Mouse (Mus musculus) natural killer cell, adult 2 months (primary cell): Measurements from ENCODE around the gene Tstd2.

Experiments used
- DNase-seq, 2 experiments: peaks; one replicate each; pipeline ENCODE4 v3.0.0; 2022; ENCODE audit warnings: low spot score in 2 of 2

The Tstd2 gene

DNA sequence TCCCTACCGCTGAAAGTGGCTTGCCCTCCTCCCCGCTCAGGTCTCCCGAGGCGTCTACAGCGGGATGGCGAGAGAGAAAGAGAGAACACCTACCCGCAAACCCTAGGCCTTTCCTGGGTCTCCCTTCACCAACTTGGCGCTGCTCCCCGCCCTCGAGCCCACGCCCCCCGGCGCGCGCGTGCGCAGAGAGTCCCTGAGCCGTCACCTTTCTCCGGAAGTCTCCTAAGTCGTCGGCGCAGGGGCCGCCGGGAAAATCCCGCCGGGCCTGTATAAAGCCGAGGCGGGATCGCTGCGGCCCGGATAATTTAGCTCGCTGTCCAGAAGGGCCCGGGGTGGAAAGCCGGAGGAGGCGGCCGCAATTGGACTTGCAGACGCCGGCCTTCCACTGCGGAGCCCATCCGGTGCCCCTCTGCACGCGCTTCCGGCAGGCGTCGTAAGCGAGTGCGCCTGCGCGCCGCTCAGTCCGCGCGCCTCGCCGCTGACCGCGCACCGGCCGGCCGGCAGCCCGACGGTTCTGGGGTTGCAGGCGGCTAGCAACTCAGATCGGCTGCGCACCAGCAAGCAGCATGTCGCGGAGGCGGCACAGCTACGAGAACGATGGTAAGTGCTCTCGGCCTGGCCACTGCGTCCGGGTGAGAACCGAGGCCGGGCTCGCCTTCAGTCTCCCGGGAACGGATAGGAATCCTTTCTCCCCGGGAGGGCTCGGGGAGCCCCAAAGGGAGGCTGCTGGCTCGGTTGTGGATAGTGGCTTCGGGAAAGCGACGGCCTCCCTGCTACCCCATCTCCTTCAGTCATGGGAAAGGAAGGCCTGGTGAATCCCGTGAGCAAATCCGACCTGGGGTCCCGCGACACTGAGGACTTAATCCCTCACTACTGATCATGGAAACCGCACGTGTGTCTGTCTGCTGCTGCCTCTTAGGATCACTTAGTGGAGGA is at the start of gene Tstd2, which contains the start of gene Ncbp1:
Gene Tstd2, minus strand, starts transcription at position 408 of the 936 bp plus-strand sequence.
Gene Ncbp1, plus strand, starts transcription at position 327 of the 936 bp plus-strand sequence.
- peak; percentile 87 to 89 for DNase-seq

DNA sequence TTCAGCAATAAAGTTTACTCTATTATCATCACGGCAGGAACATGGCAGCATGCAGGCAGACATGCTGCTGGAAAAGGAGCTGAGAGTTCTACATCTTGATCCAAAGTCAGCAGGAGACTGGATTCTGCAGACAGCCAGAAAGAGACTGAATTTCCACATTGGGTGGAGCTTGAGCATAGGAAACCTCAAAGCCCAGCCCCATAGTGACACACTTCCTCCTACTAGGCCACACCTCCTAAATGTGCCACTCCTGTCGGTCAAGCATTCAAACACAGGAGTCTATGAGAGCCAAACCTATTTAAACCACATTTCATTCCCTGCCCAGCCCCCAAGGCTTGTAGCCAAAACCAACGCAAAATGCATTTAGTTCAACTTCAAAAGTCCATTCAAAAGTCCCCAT is 48.0 kb upstream of the Tstd2 start:
- DNase-seq, result no peak

DNA sequence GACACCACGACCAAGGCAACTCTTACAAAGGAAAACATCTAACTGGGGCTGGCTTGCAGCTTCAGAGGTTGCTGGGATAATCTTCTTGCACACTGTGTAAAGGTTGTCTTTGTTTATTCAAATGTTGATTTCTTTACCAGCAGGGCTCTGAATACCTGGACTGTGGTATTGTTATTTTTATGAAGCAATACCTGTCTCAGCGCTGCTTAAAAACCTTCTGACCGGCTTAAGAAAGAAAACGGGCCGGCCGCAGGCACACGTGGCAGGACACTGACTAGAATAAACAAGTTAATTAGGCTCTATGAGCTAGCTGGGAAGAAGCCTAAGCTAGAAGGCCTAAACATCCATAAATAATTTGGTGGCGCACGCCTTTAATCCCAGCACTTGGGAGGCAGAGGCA is 47.4 kb upstream of the Tstd2 start:
- DNase-seq, result no peak

DNA sequence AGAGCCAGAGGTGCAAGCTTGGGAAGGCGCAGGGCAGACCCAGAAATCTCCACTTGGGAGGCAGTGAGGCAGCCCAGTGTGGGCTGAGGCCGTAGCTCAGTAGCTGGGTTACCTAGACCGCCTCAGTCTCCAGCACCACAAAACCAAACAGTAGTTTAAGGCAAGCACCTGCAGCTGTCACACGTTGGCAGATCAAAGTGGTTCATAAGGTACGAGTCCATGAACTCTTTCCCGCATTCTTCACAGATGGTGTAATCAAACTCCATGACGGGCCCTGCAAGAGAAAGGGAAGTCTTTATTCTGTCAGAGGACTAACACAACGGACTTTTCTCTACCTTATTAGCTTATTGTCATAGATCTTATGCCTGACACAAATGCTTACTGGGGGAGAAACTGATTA is 46.9 kb upstream of the Tstd2 start:
- no peak for DNase-seq

DNA sequence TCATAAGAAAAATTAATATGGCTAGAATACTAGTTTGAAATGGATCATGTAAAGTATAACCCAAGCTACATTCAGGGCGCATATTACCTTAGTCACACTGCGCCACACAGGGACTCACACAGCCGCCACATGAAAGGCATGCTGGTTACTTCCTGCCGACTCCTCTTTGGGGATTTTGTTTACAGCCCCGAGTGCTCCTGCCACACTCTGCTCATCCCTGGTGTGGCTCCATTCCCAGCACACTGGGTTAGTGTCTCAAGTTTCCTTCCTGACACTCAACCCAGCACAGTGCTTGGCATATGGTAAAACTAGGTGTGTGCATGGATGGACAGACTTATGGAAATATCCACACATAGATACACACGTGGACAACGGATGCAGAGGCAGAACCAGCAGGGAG is 43.7 kb upstream of the Tstd2 start:
- DNase-seq, result no peak

DNA sequence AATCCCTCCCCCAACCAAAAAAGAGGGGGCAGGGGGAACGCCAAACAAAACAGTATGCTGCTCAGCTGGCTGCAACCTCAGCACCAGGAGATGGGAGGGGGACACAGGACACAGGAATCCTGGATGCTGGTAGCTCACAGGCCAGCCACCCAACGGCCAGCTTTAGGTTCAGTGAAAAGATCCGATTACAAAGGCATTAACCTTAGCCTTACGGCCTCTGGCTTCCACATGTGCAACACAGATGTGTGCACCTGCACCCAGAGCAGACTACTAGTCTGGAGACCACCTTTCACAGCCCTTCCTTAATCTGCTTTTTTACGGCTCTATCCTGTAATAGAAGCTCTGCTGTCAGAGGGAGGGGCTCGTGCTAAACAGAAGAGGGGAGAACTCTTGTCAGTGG is 42.7 kb upstream of the Tstd2 start:
- DNase-seq, result no peak

DNA sequence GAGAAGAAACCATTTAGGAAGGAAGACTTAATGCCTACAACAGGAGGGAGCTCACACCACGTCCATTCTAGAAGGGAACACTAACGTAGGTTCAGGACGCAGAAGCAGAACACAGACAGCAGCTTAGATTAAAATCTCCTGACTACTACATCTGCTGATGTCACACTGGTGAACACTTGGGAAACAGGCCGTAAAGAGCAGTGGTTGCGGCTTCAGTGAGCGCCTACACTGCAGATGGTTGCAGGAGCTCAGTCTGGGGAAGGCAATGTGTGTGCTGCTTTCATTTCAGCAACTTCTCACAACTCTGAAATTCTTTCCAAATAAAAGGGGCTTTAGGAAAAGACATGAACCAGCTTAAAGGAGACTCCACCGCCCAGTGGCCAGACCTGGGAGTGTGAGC is 39.0 kb upstream of the Tstd2 start:
- no peak for DNase-seq

DNA sequence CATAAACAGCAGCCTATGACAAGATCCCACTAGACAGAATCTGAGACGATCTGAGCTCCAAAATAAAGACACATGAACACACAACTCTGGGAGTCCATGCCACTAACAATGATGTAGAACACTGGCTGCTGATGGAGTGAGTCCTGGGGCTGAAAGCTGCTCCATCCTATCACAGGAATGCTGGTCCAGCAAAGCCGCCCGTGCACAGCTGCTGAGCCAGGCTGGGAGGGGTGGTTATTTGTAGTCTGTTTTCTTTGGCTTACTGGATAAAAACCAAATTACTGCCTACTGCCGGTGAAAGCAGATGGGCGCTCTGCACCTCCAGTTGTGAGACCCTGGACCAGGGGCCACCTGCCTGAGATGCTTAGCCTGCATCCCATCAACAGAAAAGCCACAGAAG is 38.5 kb upstream of the Tstd2 start:
- DNase-seq, result no peak

DNA sequence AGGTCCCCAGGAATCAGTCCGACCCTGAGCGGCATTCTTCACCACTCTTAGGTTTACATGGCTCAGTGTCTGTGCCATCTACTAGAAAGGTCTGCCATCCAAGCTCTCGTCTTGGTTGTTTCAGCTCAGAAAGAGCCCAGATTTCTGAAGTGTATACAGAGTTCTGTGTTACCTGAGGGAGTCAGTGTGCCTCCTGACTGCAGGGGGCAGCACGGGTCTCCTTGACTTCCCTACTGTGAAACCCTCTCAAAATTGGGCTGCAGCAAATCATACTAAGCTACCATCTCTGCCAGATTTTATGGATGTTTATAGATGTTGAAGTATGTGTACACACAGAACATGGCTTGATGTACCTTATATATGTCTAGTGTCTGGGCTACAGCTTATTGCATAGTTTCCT is 37.8 kb upstream of the Tstd2 start:
- DNase-seq, result no peak

DNA sequence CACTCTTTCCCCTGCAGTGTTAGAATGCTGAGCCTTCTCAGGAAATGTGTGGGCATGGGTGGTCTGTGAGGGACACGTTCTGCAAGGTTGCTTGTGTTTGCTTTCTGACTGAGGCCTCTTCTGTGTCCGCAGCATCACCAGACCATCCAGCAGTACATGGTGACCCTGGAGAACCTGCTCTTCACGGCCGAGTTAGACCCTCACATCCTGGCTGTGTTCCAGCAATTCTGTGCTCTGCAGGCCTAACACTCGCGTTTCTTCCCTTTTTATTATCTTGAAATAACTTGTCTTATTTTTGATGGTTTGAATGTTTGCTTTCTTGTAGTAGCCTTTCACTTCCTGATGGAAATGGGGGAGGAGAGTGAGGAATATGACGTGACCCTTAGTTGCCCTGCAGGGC is 33.3 kb upstream of the Tstd2 start:
- no peak for DNase-seq

DNA sequence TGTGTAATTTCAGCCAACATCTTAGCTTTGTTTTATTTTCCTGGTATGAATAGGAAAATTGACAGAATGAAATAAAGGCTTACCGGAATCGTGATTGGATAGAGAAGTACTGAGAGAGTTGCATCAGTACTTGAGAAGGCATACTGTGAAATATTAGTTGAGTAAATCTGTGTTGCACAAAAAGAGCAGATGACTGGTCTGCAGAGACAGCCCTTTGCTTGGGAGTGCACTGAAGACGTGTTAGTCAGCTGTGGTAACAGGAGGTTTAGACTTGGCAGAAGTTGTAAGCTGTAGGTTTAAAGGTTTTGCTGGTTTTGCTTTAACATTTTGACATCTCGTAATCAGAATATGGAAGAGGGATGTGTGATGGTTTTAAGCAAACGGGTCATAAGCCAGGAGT is 27.3 kb upstream of the Tstd2 start:
- DNase-seq, result no peak

DNA sequence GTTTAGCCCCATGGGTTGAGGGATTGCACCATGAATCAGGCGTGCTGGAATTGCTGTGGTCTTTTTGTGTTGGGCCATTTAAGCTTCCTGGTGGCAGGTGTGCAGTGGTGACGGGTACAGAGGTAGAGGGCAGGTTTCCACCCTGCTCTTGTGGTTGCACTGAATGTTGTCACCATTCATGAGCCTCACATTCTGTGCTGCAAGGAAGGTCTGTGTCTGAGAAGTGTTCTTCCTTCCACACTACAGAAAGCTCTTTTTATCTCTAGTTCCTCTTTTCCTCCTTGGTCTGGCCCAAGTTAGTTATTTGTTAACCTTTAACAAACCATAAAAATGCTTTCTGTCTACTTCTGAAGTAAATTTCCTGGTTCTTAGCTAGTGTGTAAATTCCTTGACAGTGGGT is 25.5 kb upstream of the Tstd2 start:
- DNase-seq, result no peak

DNA sequence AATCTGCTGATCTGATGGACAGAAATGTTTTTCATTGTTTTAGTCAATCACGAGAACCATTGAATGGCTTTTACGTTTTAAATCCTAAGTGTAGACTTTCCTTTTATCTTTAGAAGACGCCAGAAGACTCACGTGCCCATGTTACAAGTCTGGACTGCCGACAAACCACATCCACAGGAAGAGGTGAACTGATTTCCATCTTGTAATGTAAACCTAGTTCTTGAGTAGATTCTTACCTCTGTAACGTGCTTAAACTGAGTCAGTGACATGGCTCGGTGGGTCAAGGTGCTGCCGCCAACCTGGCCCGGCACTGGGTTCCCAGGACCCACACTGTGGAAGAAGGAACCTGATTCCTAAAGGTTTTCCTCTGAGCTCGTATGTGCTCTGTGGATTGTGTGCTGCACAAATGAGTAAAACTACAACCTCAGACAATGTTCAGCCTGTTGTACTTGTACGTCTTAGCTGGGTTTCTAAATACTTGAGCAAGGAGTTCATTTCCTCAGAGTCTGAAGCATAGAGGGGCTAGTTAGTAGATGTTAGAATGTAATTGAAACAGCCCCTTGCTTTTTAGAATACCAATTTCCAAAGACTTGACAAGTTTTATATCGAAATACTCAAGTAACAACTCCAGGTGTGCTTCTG is 13.5 kb upstream of the Tstd2 start:
- DNase-seq, result peak; percentile 11 to 18

DNA sequence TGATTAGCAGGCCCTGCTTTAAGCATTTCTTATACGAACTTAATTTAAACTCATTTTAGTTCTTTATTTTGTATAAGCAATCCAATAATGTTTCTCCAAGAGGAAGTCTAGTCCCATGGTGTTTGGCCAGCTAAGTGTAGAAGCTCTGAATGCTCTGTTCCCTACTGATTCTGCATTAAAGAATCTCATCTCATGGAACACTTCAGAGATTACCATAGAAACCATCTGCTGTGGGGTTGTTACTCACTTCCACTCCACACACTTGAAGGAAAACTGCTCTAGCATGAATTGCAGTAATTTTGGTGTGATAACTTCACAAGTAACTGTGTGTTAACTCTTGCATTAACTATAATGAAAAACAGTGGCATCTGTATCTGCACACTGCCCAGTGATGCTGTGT is 8.4 kb upstream of the Tstd2 start:
- DNase-seq, result no peak

DNA sequence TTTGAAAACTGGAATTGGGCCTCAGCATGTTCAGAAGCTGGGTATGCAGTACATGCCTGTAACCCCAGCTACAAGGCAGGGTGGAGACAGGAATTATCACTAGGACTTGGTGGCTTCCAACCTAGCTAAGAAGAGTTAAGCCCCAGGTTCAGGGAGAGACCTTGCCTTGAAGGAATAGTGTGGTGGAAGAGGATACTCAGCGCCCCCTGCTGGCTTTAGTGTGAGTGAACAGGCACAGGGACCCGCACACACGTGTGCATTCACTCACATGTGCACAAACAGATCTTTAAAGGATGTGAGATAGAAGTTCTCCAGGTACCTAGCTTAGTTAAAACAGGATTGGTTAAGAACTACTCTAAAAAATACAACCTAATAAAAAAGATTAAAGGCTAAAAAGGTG is 5.8 kb upstream of the Tstd2 start:
- DNase-seq, result peak in 1 of 2 experiments; percentile 36

DNA sequence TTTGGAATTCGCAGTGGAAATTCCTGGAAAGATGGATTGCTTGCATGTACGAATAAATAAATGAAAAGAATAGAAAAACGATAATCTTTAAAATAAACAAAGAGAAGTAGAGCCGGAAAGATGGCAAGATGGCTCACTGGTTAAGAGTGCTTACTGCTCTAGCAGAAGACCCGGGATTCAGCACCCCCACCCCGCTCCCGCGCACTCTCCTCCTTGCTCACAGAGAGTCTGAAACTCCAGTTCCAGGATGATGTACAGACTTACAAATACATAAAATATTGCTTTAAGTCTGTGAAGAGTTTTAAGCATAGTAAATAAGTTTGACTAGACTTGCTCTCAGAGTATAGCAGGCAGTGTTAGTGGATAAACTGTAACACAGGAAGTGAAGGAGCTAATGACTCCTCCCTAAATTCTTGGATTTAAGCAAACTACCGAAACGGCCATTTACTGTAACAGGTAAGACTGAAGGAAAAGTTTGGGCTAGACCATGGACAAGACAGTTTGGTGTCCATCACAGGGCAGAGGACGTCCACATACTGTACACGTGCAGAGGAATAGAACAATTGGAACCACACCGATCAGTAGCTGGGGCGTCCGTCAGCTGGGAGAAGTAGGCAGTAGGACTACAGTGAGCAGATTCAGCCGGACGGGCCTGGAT is 736 bp downstream of the Tstd2 start:
- no peak for DNase-seq

DNA sequence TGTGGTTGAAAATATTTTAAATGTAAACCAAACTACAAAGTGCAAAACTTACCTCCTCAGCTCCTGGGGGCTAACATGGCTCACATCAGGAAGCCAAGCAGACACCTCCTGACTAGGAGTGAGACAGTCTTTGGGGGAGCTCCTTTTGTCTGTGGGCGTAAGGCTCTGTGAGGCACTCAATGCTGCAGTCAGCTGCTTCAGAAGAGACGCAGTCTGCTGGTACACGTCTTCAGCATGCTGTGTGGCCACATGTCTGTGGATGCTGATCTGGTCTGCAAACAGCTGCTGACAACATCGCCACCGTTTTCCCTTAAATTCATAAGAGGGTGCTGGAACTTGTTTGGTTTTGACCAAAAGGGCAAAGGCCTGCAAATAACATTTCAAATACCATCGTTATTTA is 6.7 kb downstream of the Tstd2 start:
- DNase-seq, result no peak

DNA sequence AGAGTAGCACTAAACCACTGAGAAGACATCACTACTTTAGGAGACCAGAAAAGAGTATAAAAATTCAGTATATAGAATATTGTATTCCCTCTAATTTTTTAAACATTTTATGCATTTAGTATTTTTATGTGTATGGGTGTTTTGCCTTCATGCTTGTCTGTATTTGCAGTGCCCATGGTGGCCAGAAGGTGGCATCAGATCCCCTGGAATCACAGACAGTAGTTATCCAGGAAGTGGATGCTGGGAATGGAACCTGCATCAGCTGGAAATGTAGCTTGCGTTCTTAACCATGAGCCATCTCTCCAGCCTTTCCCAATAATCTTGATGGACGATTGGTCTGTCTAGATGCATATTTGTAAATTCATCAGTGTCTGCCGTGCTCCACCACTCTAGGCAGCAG is 8.3 kb downstream of the Tstd2 start:
- DNase-seq, result peak; percentile 13 to 47

DNA sequence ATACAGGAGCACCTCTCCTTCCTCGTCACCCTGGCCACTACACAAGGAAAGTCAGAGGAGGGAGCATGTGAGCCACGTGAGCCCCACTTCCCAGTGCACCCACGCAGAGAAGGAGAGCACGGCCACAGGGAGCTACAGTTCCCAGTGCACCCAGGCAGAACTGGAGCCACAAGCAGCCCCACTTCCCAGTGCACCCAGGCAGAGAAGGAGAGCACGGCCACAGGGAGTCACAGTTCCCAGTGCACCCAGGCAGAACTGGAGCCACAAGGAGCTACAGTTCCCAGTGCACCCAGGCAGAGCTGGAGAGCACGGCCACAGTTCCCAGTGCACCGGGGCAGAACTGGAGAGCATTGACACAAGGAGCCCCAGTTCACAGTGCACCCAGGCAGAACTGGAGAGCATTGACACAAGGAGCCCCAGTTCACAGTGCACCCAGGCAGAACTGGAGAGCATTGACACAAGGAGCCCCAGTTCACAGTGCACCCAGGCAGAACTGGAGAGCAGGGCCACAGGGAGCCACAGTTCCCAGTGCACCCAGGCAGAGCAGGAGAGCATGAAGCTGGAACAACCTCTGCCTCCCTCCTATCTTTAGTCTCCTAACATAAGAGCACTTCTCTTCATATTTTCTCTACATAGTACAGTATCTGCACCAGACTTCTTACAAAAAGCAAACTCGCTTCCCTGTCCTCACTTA is 9.0 kb downstream of the Tstd2 start:
- DNase-seq, result no peak

DNA sequence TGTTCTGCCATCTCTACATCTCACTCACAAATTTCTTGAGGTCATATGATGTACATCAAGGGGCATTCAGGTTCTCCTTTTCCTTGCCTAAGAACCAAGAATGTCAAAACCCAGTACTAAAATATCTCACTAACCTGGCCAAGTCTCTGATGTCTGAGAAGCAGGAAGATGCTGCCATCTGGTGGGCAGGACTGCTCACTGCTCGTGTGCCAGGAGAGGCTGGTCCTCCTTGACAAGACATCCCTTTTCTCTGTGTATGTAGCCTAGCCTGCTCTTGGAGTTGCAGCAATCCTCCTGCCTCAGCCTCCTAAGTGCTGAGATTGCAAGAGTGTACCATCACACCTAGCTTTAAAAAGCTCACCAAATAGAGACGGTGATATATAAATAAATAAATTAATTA is 12.0 kb downstream of the Tstd2 start:
- peak; percentile 12 to 52 for DNase-seq

DNA sequence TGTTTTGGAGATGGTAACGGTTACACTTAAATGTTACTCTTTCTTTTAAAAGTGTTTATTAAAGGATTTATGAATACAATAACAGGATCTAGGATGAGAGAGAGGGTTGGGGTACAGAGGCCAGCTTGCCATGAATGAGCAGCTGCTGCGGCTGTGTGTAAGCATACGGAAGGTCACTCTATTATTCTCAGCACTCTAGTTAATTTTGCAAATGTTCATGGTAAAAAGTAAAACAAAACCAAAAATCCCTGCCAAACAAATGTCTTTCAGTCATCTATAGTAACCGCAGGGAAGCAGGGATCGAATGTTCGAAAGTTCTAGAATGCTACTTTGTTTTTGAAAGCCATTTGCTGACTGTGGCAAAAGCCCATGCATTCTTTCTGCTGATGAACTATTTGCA is 15.1 kb downstream of the Tstd2 start:
- DNase-seq, result no peak

DNA sequence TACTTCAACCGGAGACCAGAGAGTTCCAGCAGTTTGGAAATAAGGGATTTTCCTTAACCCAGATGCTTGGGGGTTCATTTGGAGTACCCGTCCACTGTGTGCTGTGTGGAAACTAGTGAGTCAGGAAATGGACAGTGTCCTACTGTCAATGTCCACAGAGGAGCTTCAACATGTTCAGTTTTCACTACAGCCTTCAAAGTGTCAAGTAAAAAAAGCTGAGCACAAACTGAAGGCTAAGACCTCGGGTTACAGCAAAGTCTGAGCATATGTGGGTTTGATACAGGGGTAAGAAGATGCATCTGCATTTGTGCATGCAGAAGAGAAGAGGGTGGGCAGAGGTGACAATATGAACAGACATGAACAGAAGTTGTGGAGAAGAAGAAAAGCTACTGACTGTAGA is 17.7 kb downstream of the Tstd2 start:
- DNase-seq, result no peak
